Mouse (Mus musculus) intestine, embryonic 14.5 days (tissue): Measurements from ENCODE around the gene Rnf220. TPM values are rescaled to one million over a fixed set of nuclear protein-coding genes. Genes with fewer than 3 reads are reported as not detected.

Experiments
- ATAC-seq: fragments of 200-750 bp; cut with Nextera tagmentation; replicated peaks from 2 replicates; pipeline ENCODE4 v1.8.0; 2017; ENCODE audit warnings: low read depth, moderate number of reproducible peaks, moderate TSS enrichment, moderate library complexity; ENCODE audit not compliant: low FRiP score, low TSS enrichment
- DNase-seq: peaks from one replicate; pipeline ENCODE4 v3.0.0-alpha.2; 2018; ENCODE audit warnings: low spot score
- H3K27ac ChIP-seq: fragments of 300-500 bp; sonication (generic); 2 replicates; pipeline ENCODE4 v1.5.1; 2014; ENCODE audit warnings: low read depth, mild to moderate bottlenecking, control low read depth
- H3K27me3 ChIP-seq: fragments of 300-500 bp; sonication (generic); replicated peaks from 2 replicates; pipeline ENCODE4 v1.6.1; 2014; ENCODE audit warnings: low read length, control low read depth; ENCODE audit not compliant: control insufficient read depth, insufficient read depth
- H3K36me3 ChIP-seq: fragments of 300-500 bp; sonication (generic); 2 replicates; pipeline ENCODE4 v1.6.1; 2014; ENCODE audit warnings: low read length, control low read depth; ENCODE audit not compliant: control insufficient read depth, insufficient read depth
- H3K4me1 ChIP-seq: fragments of 300-500 bp; sonication (generic); replicated peaks from 2 replicates; pipeline ENCODE4 v1.6.1; 2014; ENCODE audit warnings: low read length, control low read depth, mixed read lengths; ENCODE audit not compliant: control insufficient read depth, insufficient read depth
- H3K4me2 ChIP-seq: fragments of 300-500 bp; sonication (generic); 2 replicates; pipeline ENCODE4 v1.6.1; 2014; ENCODE audit warnings: low read length
- H3K4me3 ChIP-seq: fragments of 300-500 bp; sonication (generic); 2 replicates; pipeline ENCODE4 v1.5.1; 2014; ENCODE audit warnings: low read depth, low read length, control low read depth, mixed read lengths
- H3K9ac ChIP-seq: fragments of 300-500 bp; sonication (generic); 2 replicates; pipeline ENCODE4 v1.6.1; 2014; ENCODE audit warnings: mild to moderate bottlenecking, low read length
- H3K9me3 ChIP-seq: fragments of 300-500 bp; sonication (generic); 2 replicates; pipeline ENCODE4 v1.6.1; 2016; ENCODE audit warnings: low read length, control low read depth; ENCODE audit not compliant: control insufficient read depth
- WGBS: fragments of 180-500 bp; shearing (Covaris S2); extraction: QIAGEN DNeasy Blood & Tissue Kit; methylation state at CpG from one replicate; pipeline ENCODE4 v1.1.7; 2014; 5-methylcytosine and 5-hydroxymethylcytosine counted together
- polyA plus RNA-seq: library from polyadenylated mRNA; unstranded; fragments of >200 nt; fragmentation: Nextera tagmentation; extraction: Ambion mirVana; gene quantifications from 2 replicates; pipeline ENCODE4 v1.2.1, GENCODE M21; 2014

Rnf220 gene
- polyA plus RNA-seq, 1 experiment from 2014 or later: 65.1 TPM

DNA sequence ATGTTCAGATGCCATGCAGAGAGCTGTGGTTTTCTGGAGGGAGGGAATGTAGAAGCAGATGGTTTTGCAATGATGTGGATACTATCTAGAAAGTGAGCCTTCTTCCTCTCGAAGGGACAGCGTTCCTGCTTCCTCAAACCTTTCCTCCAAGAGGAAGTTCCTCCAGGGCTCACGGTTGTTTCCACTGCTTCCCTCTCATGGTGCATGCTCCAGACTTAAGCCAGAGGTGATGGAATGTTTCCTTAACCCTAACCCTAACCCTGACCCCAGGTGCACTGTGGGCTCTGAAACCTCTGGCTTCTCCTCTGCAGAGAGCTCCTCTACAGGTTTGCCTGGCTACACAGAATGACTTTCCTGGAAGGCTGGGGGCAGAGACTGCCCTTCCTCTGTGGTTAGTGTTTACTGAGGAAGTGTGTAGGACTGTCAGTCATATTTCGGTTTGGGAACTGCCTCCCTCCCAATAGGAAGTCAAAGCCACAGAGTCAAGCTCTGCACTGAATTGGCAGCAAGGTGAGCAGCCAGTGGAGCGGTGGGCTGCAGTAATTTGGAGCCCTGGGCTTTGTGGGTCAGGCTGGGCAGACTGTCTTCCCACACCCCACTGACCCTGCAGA lies 242.7 kb downstream of the Rnf220 start:
- H3K27me3 ChIP-seq: no peaks in the 10 kb centered on the region
- H3K9me3 ChIP-seq: no peaks in the 10 kb centered on the region
- H3K4me1 ChIP-seq: peaks cover 7% of the 10 kb centered on the region
- no peak overlapping the region for H3K4me3 ChIP-seq
- 52% methylated on average over 5 of the region's 5 CpGs for WGBS
- ATAC-seq (no peak), DNase-seq (no peak)
- H3K36me3 ChIP-seq: no peaks in the 10 kb centered on the region
- H3K27ac ChIP-seq: no peak overlapping the region
- H3K9ac ChIP-seq: no peak overlapping the region
- H3K4me2 ChIP-seq: no peak overlapping the region

DNA sequence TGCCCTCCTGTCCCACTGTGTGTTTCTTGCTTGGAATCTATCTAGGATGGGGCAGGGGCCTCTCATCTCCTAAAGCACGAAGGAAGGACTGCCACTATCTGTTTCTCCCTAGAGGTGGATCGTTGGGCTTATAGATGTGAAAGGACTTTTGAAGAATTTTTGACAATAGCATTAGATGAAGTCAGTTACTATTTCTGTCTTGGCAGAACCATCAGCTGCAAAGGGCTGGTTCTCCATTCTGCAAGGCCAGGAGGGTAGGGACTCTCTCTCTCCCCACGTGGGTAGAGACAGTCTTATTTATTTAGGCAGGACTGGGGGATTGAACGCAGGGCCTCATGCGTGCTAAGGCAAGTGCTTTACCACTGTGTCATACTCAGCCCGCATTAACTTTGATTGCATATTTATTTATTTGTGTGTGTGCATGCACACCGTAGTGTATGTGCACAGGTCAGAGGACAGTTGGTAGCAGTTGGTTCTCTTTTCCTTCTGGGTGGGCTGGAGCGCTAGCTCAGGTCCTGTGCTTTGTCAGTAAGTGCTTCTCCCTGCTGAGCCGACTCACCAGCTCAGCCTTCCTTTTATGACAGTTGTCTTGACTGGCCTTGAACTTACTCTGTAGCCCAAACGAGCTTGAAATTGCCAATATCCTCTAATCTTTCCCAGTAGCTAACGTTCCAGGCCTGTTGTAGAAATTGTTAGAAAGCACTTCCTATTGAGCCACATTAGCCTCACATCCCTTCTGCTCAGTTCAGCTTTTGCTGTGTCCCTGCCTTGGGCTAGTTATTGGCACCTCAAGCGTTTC lies 243.4 kb downstream of the Rnf220 start:
- Histone ChIP-seq H3K4me2 (no peak overlapping the region), H3K27ac (no peak overlapping the region), H3K9ac (no peak overlapping the region)

DNA sequence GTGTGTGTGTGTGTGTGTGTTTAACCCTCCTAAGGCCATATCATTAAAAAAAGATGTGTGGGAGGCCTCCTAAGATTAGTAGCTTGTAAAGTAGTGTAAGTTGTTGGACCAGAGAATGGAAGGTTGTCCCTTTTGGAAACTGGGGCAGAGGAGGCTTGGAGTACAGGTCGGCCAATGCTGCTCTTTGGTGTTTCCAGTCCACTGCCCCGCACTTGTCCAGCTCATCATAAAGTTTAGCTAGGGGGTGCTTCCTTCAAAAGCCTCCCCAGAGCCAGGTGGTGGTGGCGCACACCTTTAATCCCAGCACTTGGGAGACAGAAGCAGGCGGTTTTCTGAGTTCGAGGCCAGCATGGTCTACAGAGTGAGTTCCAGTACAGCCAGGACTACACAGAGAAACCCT lies 244.1 kb downstream of the Rnf220 start:
- H3K9ac ChIP-seq: 0 out of 2 replicates have a peak overlapping the region, but pooled peaks have one; percentile 59
- no peak for DNase-seq
- no peaks in the 10 kb centered on the region for H3K27me3 ChIP-seq
- WGBS: 85% methylated on average over 5 of the region's 5 CpGs
- no peak for ATAC-seq
- no peaks in the 10 kb centered on the region for H3K9me3 ChIP-seq
- H3K27ac ChIP-seq: no peak overlapping the region
- peak overlapping the region; percentile 64; the same call in 1 of the 2 replicates for H3K4me3 ChIP-seq
- no peaks in the 10 kb centered on the region for H3K36me3 ChIP-seq
- peak overlapping the region; percentile 55 for H3K4me2 ChIP-seq
- H3K4me1 ChIP-seq: peaks cover 7% of the 10 kb centered on the region

More for the DNA sequence above, 243.4 kb downstream of the Rnf220 start:
- Histone ChIP-seq H3K4me1 (peaks cover 7% of the 10 kb centered on the region), H3K4me3 (no peak overlapping the region), H3K36me3 (no peaks in the 10 kb centered on the region), H3K27me3 (no peaks in the 10 kb centered on the region), H3K9me3 (no peaks in the 10 kb centered on the region)
- 61% methylated on average over 12 of the region's 12 CpGs for WGBS
- ATAC-seq (no peak), DNase-seq (no peak)

DNA sequence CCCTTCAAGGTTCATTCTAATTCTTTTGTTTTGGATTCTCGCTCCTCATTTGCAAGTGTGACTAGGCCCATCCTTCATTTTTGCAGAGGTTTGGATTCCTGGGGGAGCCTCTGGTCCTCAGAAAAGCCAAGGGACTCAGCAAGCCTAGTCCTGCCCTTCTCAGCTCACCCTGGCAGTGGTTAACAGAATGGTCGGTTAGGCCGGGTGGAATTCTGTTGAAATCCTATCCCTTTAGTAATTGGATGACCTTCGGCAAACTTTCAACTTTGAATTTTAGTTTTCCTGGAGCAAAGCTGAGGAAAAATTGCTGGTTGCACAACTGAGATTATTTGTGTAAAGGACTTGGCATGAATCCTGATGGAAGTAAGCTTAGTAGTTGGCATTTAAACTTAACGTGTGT lies 244.5 kb downstream of the Rnf220 start:
- Histone ChIP-seq H3K4me3 (peak overlapping the region; percentile 64), H3K4me1 (peaks cover 7% of the 10 kb centered on the region), H3K36me3 (no peaks in the 10 kb centered on the region), H3K9ac (peak overlapping the region; percentile 59), H3K4me2 (peak overlapping the region; percentile 55), H3K27me3 (no peaks in the 10 kb centered on the region), H3K27ac (peak overlapping the region; percentile 70), H3K9me3 (no peaks in the 10 kb centered on the region)
- 20% methylated on average over 5 of the region's 5 CpGs for WGBS
- DNase-seq (no peak), ATAC-seq (peak; percentile 19; the same call in 1 of the 2 replicates)

DNA sequence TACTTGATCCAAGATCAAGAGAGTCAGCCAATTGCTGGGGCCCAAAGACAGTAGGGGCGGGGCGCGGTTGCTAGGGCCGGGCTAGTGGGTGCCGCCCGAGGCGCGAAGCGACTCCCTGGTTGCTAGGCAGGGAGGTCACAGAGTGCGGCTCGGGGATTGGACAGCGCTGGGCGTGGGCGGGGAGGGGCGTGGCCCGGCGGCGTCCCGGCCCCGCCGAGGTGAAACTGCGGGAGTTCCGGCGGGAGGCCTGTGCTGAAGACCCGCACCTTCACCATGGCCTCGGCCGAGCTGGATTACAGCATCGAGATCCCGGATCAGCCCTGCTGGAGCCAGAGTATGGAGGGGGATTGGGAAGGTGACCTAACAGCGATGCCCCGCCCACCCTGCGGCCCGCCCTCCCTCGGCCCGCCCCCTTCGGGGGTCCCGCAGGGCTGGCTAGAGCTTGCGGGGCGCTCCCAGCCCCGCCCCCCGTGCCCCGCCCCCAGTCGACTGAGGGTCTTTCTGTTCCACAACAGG lies 245.0 kb downstream of the Rnf220 start, which contains the start of the genes Tmem53 and Armh1:
Gene Tmem53 (plus strand): TSS at position 151 of the 516 bp plus-strand sequence.
Gene Armh1 (minus strand): TSS at position 325 of the 516 bp plus-strand sequence.
- peak within 1 kb of the TSS; percentile 64 for H3K4me3 ChIP-seq
- DNase-seq (peak; percentile 95), ATAC-seq (peak; percentile 99)
- H3K4me2 ChIP-seq: peak within 1 kb of the TSS; percentile 55
- H3K36me3 ChIP-seq: no peaks in the 10 kb centered on the region
- under 1% methylated on average over 43 of the region's 43 CpGs for WGBS
- peaks cover 7% of the 10 kb centered on the region for H3K4me1 ChIP-seq
- H3K27me3 ChIP-seq: no peaks in the 10 kb centered on the region
- H3K9ac ChIP-seq: peak within 1 kb of the TSS; percentile 59
- no peaks in the 10 kb centered on the region for H3K9me3 ChIP-seq
- peak within 1 kb of the TSS; percentile 70 for H3K27ac ChIP-seq

DNA sequence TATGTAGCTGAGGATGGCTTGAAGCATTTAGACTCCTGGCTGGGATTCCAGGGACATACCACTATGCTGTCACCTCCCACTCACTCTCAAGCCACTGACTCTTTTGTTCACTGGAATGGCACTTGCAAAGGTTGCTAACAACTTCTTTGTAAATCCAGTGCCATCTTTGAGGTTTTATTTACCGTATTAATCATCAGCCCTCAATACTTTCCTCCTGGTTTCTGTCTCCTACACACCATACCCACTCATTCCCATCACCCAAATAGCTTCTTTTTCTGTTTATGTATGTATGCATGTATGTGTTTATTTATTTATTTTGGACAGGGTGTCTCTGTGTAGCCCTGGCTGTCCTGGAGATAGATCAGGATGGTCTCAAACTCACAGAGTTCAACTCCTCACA lies 245.9 kb downstream of the Rnf220 start:
- Histone ChIP-seq H3K9me3 (no peaks in the 10 kb centered on the region), H3K9ac (no peak overlapping the region), H3K27me3 (no peaks in the 10 kb centered on the region), H3K4me2 (peak overlapping the region; percentile 55), H3K27ac (no peak overlapping the region), H3K36me3 (no peaks in the 10 kb centered on the region), H3K4me3 (peak overlapping the region; percentile 64; the same call in 1 of the 2 replicates), H3K4me1 (peaks cover 7% of the 10 kb centered on the region)
- 86% methylated on average over 1 of the region's 1 CpGs for WGBS
- no peak for DNase-seq
- ATAC-seq: no peak

DNA sequence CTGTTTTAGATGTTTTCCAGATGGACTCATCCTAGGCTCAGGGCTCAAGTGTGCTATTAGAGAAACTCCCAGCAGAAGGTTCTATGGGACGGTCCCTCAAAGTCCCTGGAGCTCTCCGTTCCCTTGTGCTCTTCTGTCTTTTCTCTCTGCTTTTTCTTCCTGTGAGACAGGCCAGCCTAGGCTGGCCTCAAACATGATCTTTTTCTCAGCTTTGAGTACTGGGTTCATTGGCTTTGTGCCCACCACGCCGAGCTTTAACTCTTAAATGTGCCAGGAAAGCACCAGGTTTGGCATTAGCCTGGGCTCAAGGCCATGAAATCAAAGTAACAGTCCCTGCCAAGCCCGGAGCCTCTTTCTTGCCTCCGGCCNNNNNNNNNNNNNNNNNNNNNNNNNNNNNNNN lies 256.0 kb downstream of the Rnf220 start:
- Histone ChIP-seq H3K9ac (no peak overlapping the region), H3K4me2 (no peak overlapping the region), H3K36me3 (no peaks in the 10 kb centered on the region), H3K27ac (no peak overlapping the region), H3K9me3 (no peaks in the 10 kb centered on the region), H3K4me3 (no peak overlapping the region), H3K4me1 (no peaks in the 10 kb centered on the region), H3K27me3 (no peaks in the 10 kb centered on the region)
- ATAC-seq (no peak), DNase-seq (no peak)
- 81% methylated on average over 6 of the region's 6 CpGs for WGBS

DNA sequence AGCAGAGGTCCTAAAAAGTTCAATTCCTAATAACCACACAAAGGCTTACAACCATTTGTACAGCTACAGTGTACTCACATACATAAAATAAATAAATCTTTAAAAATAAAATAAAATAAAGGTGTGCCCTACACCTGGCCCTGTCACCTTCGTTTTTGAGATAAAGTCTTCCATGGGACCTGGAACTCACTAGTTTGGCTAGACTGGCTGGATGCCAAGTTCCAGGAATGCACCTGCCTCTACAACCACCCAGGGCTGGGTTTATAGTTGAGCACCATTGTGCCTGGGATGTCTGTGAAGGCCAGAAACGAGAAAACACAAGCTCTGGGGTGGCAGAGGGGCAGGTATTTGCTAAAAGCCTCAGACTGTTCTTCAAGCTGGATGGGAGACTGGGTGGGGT lies 257.7 kb downstream of the Rnf220 start:
- H3K27me3 ChIP-seq: no peaks in the 10 kb centered on the region
- whole genome bisulfite sequencing: 40% methylated on average over 2 of the region's 2 CpGs
- ATAC-seq (no peak), DNase-seq (no peak)
- no peak overlapping the region for H3K4me3 ChIP-seq
- H3K4me2 ChIP-seq: no peak overlapping the region
- no peaks in the 10 kb centered on the region for H3K4me1 ChIP-seq
- H3K9ac ChIP-seq: no peak overlapping the region
- no peak overlapping the region for H3K27ac ChIP-seq
- H3K36me3 ChIP-seq: no peaks in the 10 kb centered on the region
- no peaks in the 10 kb centered on the region for H3K9me3 ChIP-seq
